Mouse (Mus musculus): ENCODE measurements around the gene Fen1. TPM values are rescaled to one million over a fixed set of nuclear protein-coding genes. Genes with fewer than 3 reads are reported as not detected.

The Fen1 gene
- polyA plus RNA-seq, 1 experiment: 28.7 TPM

DNA sequence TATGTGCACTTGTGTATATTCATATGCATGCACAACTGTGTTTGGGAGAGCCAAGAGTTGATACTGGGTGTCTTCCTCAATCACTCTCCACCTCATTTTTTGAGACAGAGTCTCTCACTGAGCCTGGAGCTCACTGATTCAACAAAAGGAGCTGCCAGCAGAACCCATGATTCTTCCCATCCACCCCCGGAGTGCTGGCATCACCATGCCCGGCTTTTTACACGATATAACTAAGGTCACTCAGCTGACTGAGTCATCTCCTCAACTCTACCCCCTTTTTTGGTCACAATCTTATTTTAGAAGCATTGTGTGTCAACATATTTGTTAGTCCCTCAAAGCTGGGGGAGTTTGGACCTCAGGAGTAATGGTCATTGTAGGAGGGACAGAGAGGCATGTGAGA, 40.1 kb downstream of the Fen1 start:
- Histone ChIP-seq H3K27me3 (ENCODE audit: control insufficient read depth, insufficient read depth, low read length) (no peaks in the 10 kb centered on the region), H3K4me3 (ENCODE audit: control insufficient read depth, low read depth, low read length) (no peak overlapping the region), H3K27ac (ENCODE audit: control insufficient read depth, insufficient read depth, low read depth, low read length) (no peak overlapping the region), H3K36me3 (ENCODE audit: control insufficient read depth, insufficient read depth, low read length) (no peaks in the 10 kb centered on the region), H3K4me1 (ENCODE audit: control insufficient read depth, insufficient read depth, low read length) (no peaks in the 10 kb centered on the region)
- no peak for TF ChIP-seq CTCF (IDR thresholded peaks at IDR 0.05; ENCODE audit: control insufficient read depth, insufficient read depth, insufficient replicate concordance, low read depth, low read length)
- TF ChIP-seq POLR2A (IDR thresholded peaks at IDR 0.05; ENCODE audit: control insufficient read depth, low read depth, low read length): no peak

GRCm38 (mm10) chr19:10157725-10158124, 46.2 kb downstream of the Fen1 start:
- Histone ChIP-seq H3K27ac (ENCODE audit: control insufficient read depth, insufficient read depth, low read depth, low read length) (no peak overlapping the region), H3K4me1 (ENCODE audit: control insufficient read depth, insufficient read depth, low read length) (no peaks in the 10 kb centered on the region), H3K4me3 (ENCODE audit: control insufficient read depth, low read depth, low read length) (no peak overlapping the region), H3K36me3 (ENCODE audit: control insufficient read depth, insufficient read depth, low read length) (no peaks in the 10 kb centered on the region), H3K27me3 (ENCODE audit: control insufficient read depth, insufficient read depth, low read length) (no peaks in the 10 kb centered on the region)
- TF ChIP-seq CTCF (IDR thresholded peaks at IDR 0.05; ENCODE audit: control insufficient read depth, insufficient read depth, insufficient replicate concordance, low read depth, low read length) (no peak), POLR2A (IDR thresholded peaks at IDR 0.05; ENCODE audit: control insufficient read depth, low read depth, low read length) (no peak)

- no peaks in the 10 kb centered on the region for H3K27me3 ChIP-seq (ENCODE audit: control insufficient read depth, insufficient read depth, low read length)
- H3K27ac ChIP-seq (ENCODE audit: control insufficient read depth, insufficient read depth, low read depth, low read length): no peak overlapping the region
- no peaks in the 10 kb centered on the region for H3K36me3 ChIP-seq (ENCODE audit: control insufficient read depth, insufficient read depth, low read length)
- no peaks in the 10 kb centered on the region for H3K4me1 ChIP-seq (ENCODE audit: control insufficient read depth, insufficient read depth, low read length)
- TF ChIP-seq CTCF (IDR thresholded peaks at IDR 0.05; ENCODE audit: control insufficient read depth, insufficient read depth, insufficient replicate concordance, low read depth, low read length) (no peak), POLR2A (IDR thresholded peaks at IDR 0.05; ENCODE audit: control insufficient read depth, low read depth, low read length) (no peak)
- H3K4me3 ChIP-seq (ENCODE audit: control insufficient read depth, low read depth, low read length): no peak overlapping the region
Observed at GRCm38 (mm10) chr19:10149189-10149588, 54.8 kb downstream of the Fen1 start.

Other genes with a start within 250 kb of the Fen1 start
- 268 and 313 TPM in 2 replicates for gene Fth1, start 223.6 kb downstream of the Fen1 start, polyA plus RNA-seq (2012; rRNA removed)
- gene Best1, start 202.5 kb downstream of the Fen1 start, polyA plus RNA-seq (2012; rRNA removed): 339 and 362 TPM in 2 replicates
- 362 and 384 TPM in 2 replicates for gene Rab3il1, start 202.5 kb downstream of the Fen1 start, polyA plus RNA-seq (2012; rRNA removed)
- gene Fads3, start 162.6 kb downstream of the Fen1 start, polyA plus RNA-seq (2012; rRNA removed): 7.6 and 12.0 TPM in 2 replicates
- 91.5 and 97.5 TPM in 2 replicates for gene Fads2, start 102.4 kb downstream of the Fen1 start, polyA plus RNA-seq (2012; rRNA removed)
- 32.6 and 35.4 TPM in 2 replicates for gene Fads1, start 21.3 kb downstream of the Fen1 start, polyA plus RNA-seq (2012; rRNA removed)
- 329 and 331 TPM in 2 replicates for gene Tmem258, start 155 bp downstream of the Fen1 start, polyA plus RNA-seq (2012; rRNA removed)
- gene Myrf, start 36.6 kb upstream of the Fen1 start, polyA plus RNA-seq (2012; rRNA removed): 3.2 and 3.9 TPM in 2 replicates
- 1.7 and 1.8 TPM in 2 replicates for gene Dagla, start 100.7 kb upstream of the Fen1 start, polyA plus RNA-seq (2012; rRNA removed)
- gene Syt7, start 184.9 kb upstream of the Fen1 start, polyA plus RNA-seq (2012; rRNA removed): 10.9 and 11.0 TPM in 2 replicates

Data from testis, adult 2 months (tissue).